Mouse (Mus musculus) MEL (cell line): Measurements from ENCODE around the gene Kazn.

Source experiments
- E2F4 ChIP-seq: IDR thresholded peaks from 2 replicates; pipeline ENCODE4 v1.6.1; 2011; ENCODE audit warnings: low read depth, low read length, improper control_type of control experiment, borderline replicate concordance
- MAX ChIP-seq: IDR thresholded peaks from 2 replicates; pipeline ENCODE4 v1.6.1; 2011; ENCODE audit warnings: low read length, improper control_type of control experiment
- POLR2A ChIP-seq, 2 experiments: IDR thresholded peaks; 2 replicates each; pipeline ENCODE4 v1.6.1; 2011 to 2012; ENCODE audit warnings: low read length in 2 of 2, mild to moderate bottlenecking in 2 of 2, control low read depth in 1 of 2, improper control_type of control experiment in 1 of 2, low read depth in 1 of 2, moderate library complexity in 1 of 2; ENCODE audit not compliant: control insufficient read depth in 1 of 2, insufficient read depth in 1 of 2, poor library complexity in 1 of 2

- TF ChIP-seq E2F4 (no peak), MAX (no peak), POLR2A (IDR thresholded peaks at IDR 0.05; ENCODE audit: control insufficient read depth in 1 of 2, insufficient read depth in 1 of 2, low read depth in 1 of 2, low read length in 2 of 2, poor library complexity in 1 of 2) (no peak)
Observed at GRCm38 (mm10) chr4:142084131-142084899, 154.9 kb downstream of the Kazn start, which contains the start of gene Tmem51.
